Mouse (Mus musculus): ENCODE measurements around the gene Phldb2. TPM values are rescaled to one million over a fixed set of nuclear protein-coding genes. Genes with fewer than 3 reads are reported as not detected.
A peak's percentile ranks its signal among the peaks of the same experiment; 100 is the strongest.

Gene Phldb2
- polyA plus RNA-seq, 1 experiment from 2014 or later, result 49.3 TPM

DNA sequence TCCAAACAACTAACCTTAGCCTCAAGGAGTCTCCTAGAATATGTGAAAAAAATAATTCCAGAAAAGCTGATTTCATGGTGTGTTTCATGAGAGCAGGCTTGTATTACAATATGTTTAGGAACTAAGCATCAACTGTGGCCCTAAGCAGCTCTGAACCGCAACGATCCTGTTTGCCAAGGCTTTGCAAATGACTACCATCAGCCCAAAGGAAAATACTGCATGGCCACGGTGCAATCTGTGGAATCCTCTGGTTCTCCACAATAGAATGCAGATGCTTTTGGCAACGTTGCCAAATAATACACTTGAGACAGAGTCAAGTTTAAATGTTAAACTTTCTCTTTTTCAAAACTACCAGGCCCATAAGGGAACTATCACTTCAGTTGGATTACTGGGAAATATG is 133.5 kb downstream of the Phldb2 start:
- Histone ChIP-seq H3K4me1 (ENCODE audit: control insufficient read depth, insufficient read depth, low read length) (no peaks in the 10 kb centered on the region), H3K4me2 (ENCODE audit: low read depth, severe bottlenecking) (no peak overlapping the region), H3K9ac (ENCODE audit: low read length) (no peak overlapping the region), H3K27ac (replicated peaks; ENCODE audit: low read depth, low read length) (no peak overlapping the region), H3K9me3 (ENCODE audit: control insufficient read depth, low read length) (no peaks in the 10 kb centered on the region), H3K36me3 (ENCODE audit: control insufficient read depth, insufficient read depth, low read length) (no peaks in the 10 kb centered on the region), H3K4me3 (ENCODE audit: low read depth, low read length) (no peak overlapping the region), H3K27me3 (ENCODE audit: control insufficient read depth, insufficient read depth, low read length) (no peaks in the 10 kb centered on the region)
- no peak for DNase-seq (ENCODE audit: low spot score)
- WGBS, result 89% methylated on average over 4 of the region's 4 CpGs
- no peak for ATAC-seq (ENCODE audit: insufficient number of reproducible peaks, low FRiP score, low TSS enrichment, low read depth)

- no peaks in the 10 kb centered on the region for H3K4me1 ChIP-seq (ENCODE audit: control insufficient read depth, insufficient read depth, low read length)
- no peaks in the 10 kb centered on the region for H3K9me3 ChIP-seq (ENCODE audit: control insufficient read depth, low read length)
- no peak overlapping the region for H3K27ac ChIP-seq (replicated peaks; ENCODE audit: low read depth, low read length)
- no peaks in the 10 kb centered on the region for H3K36me3 ChIP-seq (ENCODE audit: control insufficient read depth, insufficient read depth, low read length)
- no peak overlapping the region for H3K9ac ChIP-seq (ENCODE audit: low read length)
- 94% methylated on average over 3 of the region's 3 CpGs for WGBS
- no peak for DNase-seq (ENCODE audit: low spot score)
- no peak overlapping the region for H3K4me2 ChIP-seq (ENCODE audit: low read depth, severe bottlenecking)
- H3K27me3 ChIP-seq (ENCODE audit: control insufficient read depth, insufficient read depth, low read length), result no peaks in the 10 kb centered on the region
- no peak overlapping the region for H3K4me3 ChIP-seq (ENCODE audit: low read depth, low read length)
- ATAC-seq (ENCODE audit: insufficient number of reproducible peaks, low FRiP score, low TSS enrichment, low read depth), result no peak
Observed at GRCm38 (mm10) chr16:45817795-45818194, 135.6 kb downstream of the Phldb2 start.

DNA sequence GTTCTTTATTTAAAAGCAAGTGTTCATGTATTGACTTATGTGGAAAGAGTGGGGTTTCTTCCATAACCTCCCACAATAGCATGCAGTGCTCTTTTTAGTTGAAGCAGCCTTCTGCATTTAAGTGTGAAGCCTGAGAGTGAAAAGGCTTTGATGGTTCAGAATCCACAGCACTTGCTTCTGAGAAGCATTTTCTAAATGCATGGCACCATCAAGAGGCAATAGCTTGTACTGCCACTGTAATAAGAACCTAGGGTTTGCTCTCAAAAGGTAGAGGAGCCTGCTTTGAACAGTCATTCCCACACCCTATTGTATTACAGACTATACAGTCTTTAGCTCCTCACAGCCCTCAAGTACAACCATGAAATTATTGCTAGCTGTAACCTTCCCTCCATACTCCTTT is 136.7 kb downstream of the Phldb2 start:
- H3K4me1 ChIP-seq (ENCODE audit: control insufficient read depth, insufficient read depth, low read length), result no peaks in the 10 kb centered on the region
- H3K4me3 ChIP-seq (ENCODE audit: low read depth, low read length), result no peak overlapping the region
- H3K27me3 ChIP-seq (ENCODE audit: control insufficient read depth, insufficient read depth, low read length), result no peaks in the 10 kb centered on the region
- no peak overlapping the region for H3K4me2 ChIP-seq (ENCODE audit: low read depth, severe bottlenecking)
- H3K36me3 ChIP-seq (ENCODE audit: control insufficient read depth, insufficient read depth, low read length), result no peaks in the 10 kb centered on the region
- H3K9ac ChIP-seq (ENCODE audit: low read length), result no peak overlapping the region
- no peak overlapping the region for H3K27ac ChIP-seq (replicated peaks; ENCODE audit: low read depth, low read length)
- DNase-seq (ENCODE audit: low spot score) (no peak), ATAC-seq (ENCODE audit: insufficient number of reproducible peaks, low FRiP score, low TSS enrichment, low read depth) (no peak)
- H3K9me3 ChIP-seq (ENCODE audit: control insufficient read depth, low read length), result no peaks in the 10 kb centered on the region

GRCm38 (mm10) chr16:45814611-45815010 is 138.8 kb downstream of the Phldb2 start:
- H3K4me2 ChIP-seq (ENCODE audit: low read depth, severe bottlenecking), result no peak overlapping the region
- H3K9me3 ChIP-seq (ENCODE audit: control insufficient read depth, low read length), result no peaks in the 10 kb centered on the region
- WGBS, result 81% methylated on average over 3 of the region's 3 CpGs
- H3K9ac ChIP-seq (ENCODE audit: low read length), result no peak overlapping the region
- DNase-seq (ENCODE audit: low spot score) (no peak), ATAC-seq (ENCODE audit: insufficient number of reproducible peaks, low FRiP score, low TSS enrichment, low read depth) (no peak)
- peaks cover 15% of the 10 kb centered on the region for H3K4me1 ChIP-seq (ENCODE audit: control insufficient read depth, insufficient read depth, low read length)
- H3K4me3 ChIP-seq (ENCODE audit: low read depth, low read length), result no peak overlapping the region
- no peaks in the 10 kb centered on the region for H3K36me3 ChIP-seq (ENCODE audit: control insufficient read depth, insufficient read depth, low read length)
- H3K27me3 ChIP-seq (ENCODE audit: control insufficient read depth, insufficient read depth, low read length), result no peaks in the 10 kb centered on the region
- no peak overlapping the region for H3K27ac ChIP-seq (replicated peaks; ENCODE audit: low read depth, low read length)

DNA sequence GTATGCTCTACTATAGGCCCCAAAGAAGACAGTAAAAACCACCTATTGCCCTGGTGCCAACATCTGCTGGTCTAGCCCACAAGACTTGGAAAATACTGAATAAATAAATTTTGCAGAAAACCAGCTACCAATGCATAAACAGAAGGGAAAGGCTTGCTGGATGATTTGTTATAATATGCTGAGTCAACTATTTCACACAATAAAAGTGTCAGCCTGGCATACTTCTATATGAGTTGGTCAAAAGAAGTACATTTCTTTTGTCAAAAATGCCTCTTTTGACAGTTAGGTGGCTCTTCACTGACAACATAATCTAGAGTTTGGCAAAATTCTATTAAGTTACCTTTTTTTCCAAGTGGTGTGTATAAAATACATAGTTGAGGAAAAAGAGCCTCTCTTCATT is 141.6 kb downstream of the Phldb2 start:
- Histone ChIP-seq H3K4me3 (ENCODE audit: low read depth, low read length) (no peak overlapping the region), H3K9ac (ENCODE audit: low read length) (no peak overlapping the region), H3K4me1 (ENCODE audit: control insufficient read depth, insufficient read depth, low read length) (peaks cover 15% of the 10 kb centered on the region), H3K27ac (replicated peaks; ENCODE audit: low read depth, low read length) (no peak overlapping the region), H3K27me3 (ENCODE audit: control insufficient read depth, insufficient read depth, low read length) (no peaks in the 10 kb centered on the region), H3K36me3 (ENCODE audit: control insufficient read depth, insufficient read depth, low read length) (no peaks in the 10 kb centered on the region), H3K9me3 (ENCODE audit: control insufficient read depth, low read length) (no peaks in the 10 kb centered on the region), H3K4me2 (ENCODE audit: low read depth, severe bottlenecking) (no peak overlapping the region)
- DNase-seq (ENCODE audit: low spot score), result no peak
- no peak for ATAC-seq (ENCODE audit: insufficient number of reproducible peaks, low FRiP score, low TSS enrichment, low read depth)

GRCm38 (mm10) chr16:45810829-45811326 is 142.5 kb downstream of the Phldb2 start:
- 52% methylated on average over 6 of the region's 6 CpGs for WGBS
- Histone ChIP-seq H3K4me1 (ENCODE audit: control insufficient read depth, insufficient read depth, low read length) (peaks cover 15% of the 10 kb centered on the region), H3K27ac (replicated peaks; ENCODE audit: low read depth, low read length) (no peak overlapping the region), H3K27me3 (ENCODE audit: control insufficient read depth, insufficient read depth, low read length) (no peaks in the 10 kb centered on the region), H3K9ac (ENCODE audit: low read length) (no peak overlapping the region), H3K9me3 (ENCODE audit: control insufficient read depth, low read length) (no peaks in the 10 kb centered on the region), H3K36me3 (ENCODE audit: control insufficient read depth, insufficient read depth, low read length) (no peaks in the 10 kb centered on the region), H3K4me3 (ENCODE audit: low read depth, low read length) (no peak overlapping the region), H3K4me2 (ENCODE audit: low read depth, severe bottlenecking) (no peak overlapping the region)
- ATAC-seq (ENCODE audit: insufficient number of reproducible peaks, low FRiP score, low TSS enrichment, low read depth) (no peak), DNase-seq (ENCODE audit: low spot score) (no peak)

GRCm38 (mm10) chr16:45810155-45810554 is 143.2 kb downstream of the Phldb2 start:
- no peak overlapping the region for H3K4me2 ChIP-seq (ENCODE audit: low read depth, severe bottlenecking)
- H3K9me3 ChIP-seq (ENCODE audit: control insufficient read depth, low read length), result no peaks in the 10 kb centered on the region
- peaks cover 15% of the 10 kb centered on the region for H3K4me1 ChIP-seq (ENCODE audit: control insufficient read depth, insufficient read depth, low read length)
- 16% methylated on average over 2 of the region's 2 CpGs for WGBS
- DNase-seq (ENCODE audit: low spot score) (peak; percentile 56), ATAC-seq (ENCODE audit: insufficient number of reproducible peaks, low FRiP score, low TSS enrichment, low read depth) (peak; percentile 73; the same call in 1 of the 2 replicates)
- H3K4me3 ChIP-seq (ENCODE audit: low read depth, low read length), result no peak overlapping the region
- H3K9ac ChIP-seq (ENCODE audit: low read length), result no peak overlapping the region
- H3K27me3 ChIP-seq (ENCODE audit: control insufficient read depth, insufficient read depth, low read length), result no peaks in the 10 kb centered on the region
- no peaks in the 10 kb centered on the region for H3K36me3 ChIP-seq (ENCODE audit: control insufficient read depth, insufficient read depth, low read length)
- H3K27ac ChIP-seq (replicated peaks; ENCODE audit: low read depth, low read length), result no peak overlapping the region; the same call in 1 of the 2 replicates

- no peaks in the 10 kb centered on the region for H3K36me3 ChIP-seq (ENCODE audit: control insufficient read depth, insufficient read depth, low read length)
- ATAC-seq (ENCODE audit: insufficient number of reproducible peaks, low FRiP score, low TSS enrichment, low read depth), result no peak
Observed at GRCm38 (mm10) chr16:45804708-45805107, 148.7 kb downstream of the Phldb2 start.

GRCm38 (mm10) chr16:45800406-45800805 is 153.0 kb downstream of the Phldb2 start:
- no peaks in the 10 kb centered on the region for H3K36me3 ChIP-seq (ENCODE audit: control insufficient read depth, insufficient read depth, low read length)

More at GRCm38 (mm10) chr16:45804708-45805107, 148.7 kb downstream of the Phldb2 start:
- H3K4me2 ChIP-seq (ENCODE audit: low read depth, severe bottlenecking), result no peak overlapping the region
- no peaks in the 10 kb centered on the region for H3K9me3 ChIP-seq (ENCODE audit: control insufficient read depth, low read length)
- peaks cover 1% of the 10 kb centered on the region; the same call in 1 of the 2 replicates for H3K4me1 ChIP-seq (ENCODE audit: control insufficient read depth, insufficient read depth, low read length)
- H3K9ac ChIP-seq (ENCODE audit: low read length), result no peak overlapping the region
- DNase-seq (ENCODE audit: low spot score), result no peak
- no peaks in the 10 kb centered on the region for H3K27me3 ChIP-seq (ENCODE audit: control insufficient read depth, insufficient read depth, low read length)
- WGBS, result 51% methylated on average over 3 of the region's 3 CpGs
- no peak overlapping the region for H3K4me3 ChIP-seq (ENCODE audit: low read depth, low read length)
- no peak overlapping the region for H3K27ac ChIP-seq (replicated peaks; ENCODE audit: low read depth, low read length)

More at GRCm38 (mm10) chr16:45800406-45800805, 153.0 kb downstream of the Phldb2 start:
- no peak overlapping the region for H3K4me2 ChIP-seq (ENCODE audit: low read depth, severe bottlenecking)
- no peaks in the 10 kb centered on the region for H3K9me3 ChIP-seq (ENCODE audit: control insufficient read depth, low read length)
- no peaks in the 10 kb centered on the region for H3K4me1 ChIP-seq (ENCODE audit: control insufficient read depth, insufficient read depth, low read length)
- 89% methylated on average over 2 of the region's 2 CpGs for WGBS
- ATAC-seq (ENCODE audit: insufficient number of reproducible peaks, low FRiP score, low TSS enrichment, low read depth) (no peak), DNase-seq (ENCODE audit: low spot score) (no peak)
- H3K9ac ChIP-seq (ENCODE audit: low read length), result no peak overlapping the region
- H3K27ac ChIP-seq (replicated peaks; ENCODE audit: low read depth, low read length), result no peak overlapping the region
- H3K4me3 ChIP-seq (ENCODE audit: low read depth, low read length), result no peak overlapping the region
- no peaks in the 10 kb centered on the region for H3K27me3 ChIP-seq (ENCODE audit: control insufficient read depth, insufficient read depth, low read length)

Measured in limb, embryonic 11.5 days (tissue).